Mouse (Mus musculus): ENCODE measurements around the gene Tbc1d25. TPM values are rescaled to one million over a fixed set of nuclear protein-coding genes. Genes with fewer than 3 reads are reported as not detected.

Tbc1d25 gene
- total and polyA plus RNA-seq, 3 experiments, result 8.0 to 23.4 TPM; not detected in 1

GRCm38 (mm10) chrX:8222296-8222677, 46.3 kb upstream of the Tbc1d25 start:
- no peak for DNase-seq (ENCODE audit: low read depth, low spot score)
- Histone ChIP-seq H3K4me3 (ENCODE audit: control insufficient read depth in 1 of 2, insufficient read depth in 1 of 2, low read depth in 2 of 2, low read length in 2 of 2) (no peak overlapping the region), H3K4me1 (ENCODE audit: control insufficient read depth in 1 of 2, insufficient read depth in 2 of 2, low read length in 2 of 2) (peaks cover 0 to 26% of the 10 kb centered on the region in 2 experiments; a peak in 3 of 4 replicates), H3K36me3 (ENCODE audit: control insufficient read depth in 1 of 2, insufficient read depth in 2 of 2, low read length in 2 of 2) (peaks cover 0 to 6% of the 10 kb centered on the region in 2 experiments; a peak in 2 of 4 replicates), H3K79me2 (ENCODE audit: control insufficient read depth, insufficient read depth, low read length, poor library complexity) (no peaks in the 10 kb centered on the region), H3K27ac (ENCODE audit: control insufficient read depth, low read depth, low read length) (no peak overlapping the region), H3K9ac (ENCODE audit: control insufficient read depth, low read depth, low read length, poor library complexity, severe bottlenecking) (no peak overlapping the region), H3K27me3 (ENCODE audit: control insufficient read depth in 1 of 2, insufficient read depth in 2 of 2, low read length in 2 of 2) (no peaks in the 10 kb centered on the region), H3K9me3 (replicated peaks; ENCODE audit: insufficient read depth, low read length) (no peaks in the 10 kb centered on the region)
- TF ChIP-seq MAFK (IDR thresholded peaks at IDR 0.05; ENCODE audit: borderline replicate concordance, low read depth, low read length) (no peak), MAX (IDR thresholded peaks at IDR 0.05; ENCODE audit: low read length) (no peak), GABPA (IDR thresholded peaks at IDR 0.05; ENCODE audit: low read depth, low read length) (no peak), ELF1 (IDR thresholded peaks at IDR 0.05; ENCODE audit: low read depth, low read length) (no peak), JUND (IDR thresholded peaks at IDR 0.05; ENCODE audit: low read depth, low read length) (no peak), MYC (IDR thresholded peaks at IDR 0.05; ENCODE audit: low read depth, low read length) (no peak), CHD1 (IDR thresholded peaks at IDR 0.05; ENCODE audit: low read depth, low read length) (no peak), RCOR1 (IDR thresholded peaks at IDR 0.05; ENCODE audit: low read depth, low read length) (no peak), ZC3H11A (IDR thresholded peaks at IDR 0.05; ENCODE audit: low read depth, low read length) (no peak), E2F4 (IDR thresholded peaks at IDR 0.05; ENCODE audit: borderline replicate concordance, low read depth, low read length) (no peak), POLR2AphosphoS2 (IDR thresholded peaks at IDR 0.05; ENCODE audit: low read length) (no peak), MAZ (IDR thresholded peaks at IDR 0.05; ENCODE audit: low read depth, low read length) (no peak), SIN3A (IDR thresholded peaks at IDR 0.05; ENCODE audit: low read length) (no peak), GATA1 (IDR thresholded peaks at IDR 0.05; ENCODE audit: low read depth, low read length) (no peak)

- DNase-seq (ENCODE audit: low read depth, low spot score), result no peak
- Histone ChIP-seq H3K9me3 (replicated peaks; ENCODE audit: insufficient read depth, low read length) (no peaks in the 10 kb centered on the region), H3K9ac (ENCODE audit: control insufficient read depth, low read depth, low read length, poor library complexity, severe bottlenecking) (no peak overlapping the region), H3K4me3 (ENCODE audit: control insufficient read depth in 1 of 2, insufficient read depth in 1 of 2, low read depth in 2 of 2, low read length in 2 of 2) (no peak overlapping the region), H3K79me2 (ENCODE audit: control insufficient read depth, insufficient read depth, low read length, poor library complexity) (no peaks in the 10 kb centered on the region), H3K36me3 (ENCODE audit: control insufficient read depth in 1 of 2, insufficient read depth in 2 of 2, low read length in 2 of 2) (peaks cover 0 to 6% of the 10 kb centered on the region in 2 experiments; a peak in 2 of 4 replicates), H3K4me1 (ENCODE audit: control insufficient read depth in 1 of 2, insufficient read depth in 2 of 2, low read length in 2 of 2) (peaks cover 0 to 28% of the 10 kb centered on the region in 2 experiments; a peak in 3 of 4 replicates), H3K27ac (ENCODE audit: control insufficient read depth, low read depth, low read length) (no peak overlapping the region), H3K27me3 (ENCODE audit: control insufficient read depth in 1 of 2, insufficient read depth in 2 of 2, low read length in 2 of 2) (no peaks in the 10 kb centered on the region)
- TF ChIP-seq TBP (IDR thresholded peaks at IDR 0.05; ENCODE audit: low read depth, low read length), result no peak
- TF ChIP-seq CHD2 (IDR thresholded peaks at IDR 0.05; ENCODE audit: low read length), result no peak
- no peak for TF ChIP-seq TCF12 (IDR thresholded peaks at IDR 0.05; ENCODE audit: low read depth, low read length)
Measured at GRCm38 (mm10) chrX:8219651-8220050, 43.7 kb upstream of the Tbc1d25 start.

Measured in MEL (cell line).